Mouse (Mus musculus) kidney, postnatal 10 days (tissue): ENCODE measurements around the gene Olfr1394.
"Not testable (repeated sequence)": the region's sequence is repeated elsewhere in the genome, so short reads cannot be mapped to it uniquely, and the experiment has no call there.

ENCODE experiments used
- DNase-seq: peaks from one replicate; pipeline ENCODE4 v3.0.0; 2021; ENCODE audit warnings: mixed read lengths

Olfr1394 gene

GRCm38 (mm10) chr11:49191083-49191482, 36.9 kb downstream of the Olfr1394 start:
- no peak for DNase-seq

GRCm38 (mm10) chr11:49194771-49195170, 40.6 kb downstream of the Olfr1394 start:
- not testable (repeated sequence) for DNase-seq

- peak; percentile 48 for DNase-seq
These were observed 41.7 kb downstream of the Olfr1394 start for GRCm38 (mm10) chr11:49195819-49196322.

- DNase-seq = no peak
These were observed 46.5 kb downstream of the Olfr1394 start for GRCm38 (mm10) chr11:49200666-49201065.

- no peak for DNase-seq
These were observed 47.0 kb downstream of the Olfr1394 start for GRCm38 (mm10) chr11:49201142-49201541.

GRCm38 (mm10) chr11:49202071-49202470, 47.9 kb downstream of the Olfr1394 start:
- no peak for DNase-seq

- peak; percentile 43 for DNase-seq
These were observed 48.4 kb downstream of the Olfr1394 start for GRCm38 (mm10) chr11:49202523-49203061.

GRCm38 (mm10) chr11:49203129-49203768, 49.1 kb downstream of the Olfr1394 start, which contains the start of gene Zfp62:
Gene Zfp62 (plus strand): TSS chr11:49203292.
- peak; percentile 97 for DNase-seq

- peak; percentile 55 for DNase-seq
These were observed 49.8 kb downstream of the Olfr1394 start for GRCm38 (mm10) chr11:49203771-49204497.

GRCm38 (mm10) chr11:49205080-49205590, 51.0 kb downstream of the Olfr1394 start:
- no peak for DNase-seq

GRCm38 (mm10) chr11:49207495-49207894, 53.3 kb downstream of the Olfr1394 start:
- no peak for DNase-seq
